Mouse (Mus musculus): ENCODE results near the gene Zfp599.
"Not testable (repeated sequence)": the region's sequence is repeated elsewhere in the genome, so short reads cannot be mapped to it uniquely, and the experiment has no call there.

Gene Zfp599

GRCm38 (mm10) chr9:22259184-22260091 is at the start of gene Zfp599:
TSS of gene Zfp599 (minus strand) at chr9:22259895.
- in situ Hi-C loops (cut with MboI, MseI): no loop called here

- in situ Hi-C loops (cut with MboI, MseI): not testable (repeated sequence)
Observed at GRCm38 (mm10) chr9:22307920-22308262, 48.2 kb upstream of the Zfp599 start.

- in situ Hi-C loops (cut with MboI, MseI): no loop called here
Observed at GRCm38 (mm10) chr9:22307156-22307919, 47.6 kb upstream of the Zfp599 start, which contains the start of gene Zfp810. TSS of gene Zfp810 (minus strand) at chr9:22307648.

GRCm38 (mm10) chr9:22306726-22307125 is 47.0 kb upstream of the Zfp599 start:
- in situ Hi-C loops (cut with MboI, MseI): no loop called here

GRCm38 (mm10) chr9:22302199-22302598 is 42.5 kb upstream of the Zfp599 start:
- in situ Hi-C loops (cut with MboI, MseI): no loop called here

GRCm38 (mm10) chr9:22278733-22279132 is 19.0 kb upstream of the Zfp599 start:
- in situ Hi-C loops (cut with MboI, MseI): no loop called here

GRCm38 (mm10) chr9:22268886-22269285 is 9.2 kb upstream of the Zfp599 start:
- in situ Hi-C loops (cut with MboI, MseI): no loop called here

- in situ Hi-C loops (cut with MboI, MseI): no loop called here
Observed at GRCm38 (mm10) chr9:22262611-22263010, 2.9 kb upstream of the Zfp599 start.

- in situ Hi-C loops (cut with MboI, MseI): no loop called here
Observed at GRCm38 (mm10) chr9:22261594-22261993, 1.9 kb upstream of the Zfp599 start.

GRCm38 (mm10) chr9:22260092-22260422 is 362 bp upstream of the Zfp599 start:
- in situ Hi-C loops (cut with MboI, MseI): no loop called here

- in situ Hi-C loops (cut with MboI, MseI): no loop called here
Observed at GRCm38 (mm10) chr9:22258784-22259183, 911 bp downstream of the Zfp599 start.

- in situ Hi-C loops (cut with MboI, MseI): no loop called here
Observed at GRCm38 (mm10) chr9:22256579-22256978, 3.1 kb downstream of the Zfp599 start.

GRCm38 (mm10) chr9:22244242-22244641 is 15.5 kb downstream of the Zfp599 start:
- in situ Hi-C loops (cut with MboI, MseI): loop anchor here (5.0 kb wide), 1 partner anchor 78 kb away; no protein-coding TSS in a partner anchor

- in situ Hi-C loops (cut with MboI, MseI): loop anchor here (5.0 kb wide), 1 partner anchor 82 kb away; no protein-coding TSS in a partner anchor
Observed at GRCm38 (mm10) chr9:22240001-22240400, 19.7 kb downstream of the Zfp599 start.

GRCm38 (mm10) chr9:22230556-22230955 is 29.1 kb downstream of the Zfp599 start:
- in situ Hi-C loops (cut with MboI, MseI): no loop called here

GRCm38 (mm10) chr9:22230061-22230460 is 29.6 kb downstream of the Zfp599 start:
- in situ Hi-C loops (cut with MboI, MseI): no loop called here

- in situ Hi-C loops (cut with MboI, MseI): no loop called here
Observed at GRCm38 (mm10) chr9:22229386-22230026, 30.2 kb downstream of the Zfp599 start.

GRCm38 (mm10) chr9:22226846-22227245 is 32.8 kb downstream of the Zfp599 start:
- in situ Hi-C loops (cut with MboI, MseI): no loop called here

- in situ Hi-C loops (cut with MboI, MseI): not testable (repeated sequence)
Observed at GRCm38 (mm10) chr9:22226389-22226673, 33.4 kb downstream of the Zfp599 start.

- in situ Hi-C loops (cut with MboI, MseI): no loop called here
Observed at GRCm38 (mm10) chr9:22225581-22226388, 33.9 kb downstream of the Zfp599 start, which contains the start of gene Zfp809. TSS of gene Zfp809 (plus strand) at chr9:22225714.

Measured in T-helper 1 cell (primary cell).